Mouse (Mus musculus): ENCODE results near the gene Iffo1. TPM values are rescaled to one million over a fixed set of nuclear protein-coding genes. Genes with fewer than 3 reads are reported as not detected.
"Not testable (repeated sequence)": the region's sequence is repeated elsewhere in the genome, so short reads cannot be mapped to it uniquely, and the experiment has no call there.

The Iffo1 gene
- total and polyA plus RNA-seq, 2 experiments from 2014 or later: 12.3 to 41.9 TPM

DNA sequence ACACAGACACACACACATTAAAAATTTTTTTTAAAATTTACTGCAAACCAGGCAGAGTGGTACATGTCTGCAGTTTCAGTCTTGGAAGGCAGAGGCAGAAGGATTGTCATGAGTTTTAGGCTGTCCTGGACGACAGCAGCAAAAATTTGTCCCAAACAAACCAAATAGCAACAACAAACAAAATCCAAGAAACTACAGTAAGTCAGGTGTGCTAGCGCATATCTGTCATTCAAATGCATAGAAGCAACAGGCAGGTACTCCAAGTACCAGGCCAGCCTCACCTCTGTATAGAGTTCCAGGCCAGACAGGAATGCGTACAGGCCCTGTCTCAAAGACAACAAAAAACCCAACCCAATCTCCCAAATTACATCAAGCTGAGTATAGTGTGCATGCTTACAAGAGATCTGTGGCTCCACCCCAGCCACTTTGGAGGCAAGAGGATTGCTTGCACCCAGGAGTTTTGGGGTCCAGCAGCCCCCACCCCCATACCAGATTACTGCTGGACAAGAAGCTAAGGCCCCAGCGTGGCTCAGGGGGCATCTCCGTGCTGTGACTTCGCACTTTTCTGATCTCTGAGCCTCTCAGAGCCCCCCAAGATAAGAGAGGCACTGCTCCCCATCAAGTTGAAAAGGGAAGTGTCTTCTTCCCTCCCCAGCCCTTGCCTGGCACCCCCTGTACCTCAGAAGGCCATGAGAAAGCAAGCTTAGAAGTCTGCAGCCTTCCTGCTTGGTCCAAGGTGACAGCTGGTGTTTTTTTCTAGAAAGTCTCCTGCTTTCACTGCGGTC is 14.9 kb downstream of the Iffo1 start:
- Histone ChIP-seq H3K27me3 (ENCODE audit: control insufficient read depth, insufficient read depth, low read length) (no peaks in the 10 kb centered on the region), H3K4me2 (ENCODE audit: low read depth, low read length) (no peak overlapping the region), H3K9me3 (replicated peaks; ENCODE audit: control insufficient read depth, low read length) (no peaks in the 10 kb centered on the region), H3K9ac (replicated peaks; ENCODE audit: low read depth, low read length) (no peak overlapping the region), H3K36me3 (replicated peaks; ENCODE audit: control insufficient read depth, insufficient read depth, low read length) (peaks cover 66% of the 10 kb centered on the region), H3K27ac (ENCODE audit: low read depth) (peak overlapping the region; percentile 80; the same call in 1 of the 2 replicates), H3K4me3 (ENCODE audit: low read depth, low read length) (no peak overlapping the region), H3K4me1 (ENCODE audit: control insufficient read depth, insufficient read depth) (peaks cover 18% of the 10 kb centered on the region)
- WGBS: 69% methylated on average over 7 of the region's 7 CpGs
- no peak for ATAC-seq (ENCODE audit: insufficient read depth, low read depth)
- DNase-seq (ENCODE audit: low spot score): no peak
- no peak for TF ChIP-seq CTCF (IDR thresholded peaks at IDR 0.05; ENCODE audit: low read depth)
- no peak for TF ChIP-seq EP300 (IDR thresholded peaks at IDR 0.05; ENCODE audit: low read depth)

DNA sequence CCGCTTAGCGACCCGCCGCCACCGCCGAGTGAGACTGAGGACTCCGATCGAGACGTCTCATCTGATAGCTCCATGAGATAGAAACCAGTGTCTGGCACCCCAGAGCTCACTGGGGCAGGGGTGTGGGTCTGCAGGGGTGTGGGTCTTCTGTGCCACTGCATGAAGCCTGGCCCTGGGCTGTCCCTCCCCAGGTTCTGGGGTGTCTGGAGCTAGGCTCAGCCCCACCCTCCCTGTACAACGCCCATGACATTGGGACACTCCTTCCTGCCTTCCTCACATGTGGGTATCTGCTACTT is 15.5 kb downstream of the Iffo1 start:
- H3K9me3 ChIP-seq (replicated peaks; ENCODE audit: control insufficient read depth, low read length): no peaks in the 10 kb centered on the region
- DNase-seq (ENCODE audit: low spot score) (no peak), ATAC-seq (ENCODE audit: insufficient read depth, low read depth) (no peak)
- no peak overlapping the region for H3K4me3 ChIP-seq (ENCODE audit: low read depth, low read length)
- 37% methylated on average over 10 of the region's 10 CpGs for WGBS
- no peak overlapping the region for H3K9ac ChIP-seq (replicated peaks; ENCODE audit: low read depth, low read length)
- peaks cover 61% of the 10 kb centered on the region for H3K36me3 ChIP-seq (replicated peaks; ENCODE audit: control insufficient read depth, insufficient read depth, low read length)
- H3K27me3 ChIP-seq (ENCODE audit: control insufficient read depth, insufficient read depth, low read length): no peaks in the 10 kb centered on the region
- no peak for TF ChIP-seq CTCF (IDR thresholded peaks at IDR 0.05; ENCODE audit: low read depth)
- TF ChIP-seq EP300 (IDR thresholded peaks at IDR 0.05; ENCODE audit: low read depth): 0 out of 2 replicates have a peak, but pooled peaks have one; percentile 33
- H3K27ac ChIP-seq (ENCODE audit: low read depth): peak overlapping the region; percentile 80
- H3K4me2 ChIP-seq (ENCODE audit: low read depth, low read length): no peak overlapping the region
- peaks cover 18% of the 10 kb centered on the region for H3K4me1 ChIP-seq (ENCODE audit: control insufficient read depth, insufficient read depth)

DNA sequence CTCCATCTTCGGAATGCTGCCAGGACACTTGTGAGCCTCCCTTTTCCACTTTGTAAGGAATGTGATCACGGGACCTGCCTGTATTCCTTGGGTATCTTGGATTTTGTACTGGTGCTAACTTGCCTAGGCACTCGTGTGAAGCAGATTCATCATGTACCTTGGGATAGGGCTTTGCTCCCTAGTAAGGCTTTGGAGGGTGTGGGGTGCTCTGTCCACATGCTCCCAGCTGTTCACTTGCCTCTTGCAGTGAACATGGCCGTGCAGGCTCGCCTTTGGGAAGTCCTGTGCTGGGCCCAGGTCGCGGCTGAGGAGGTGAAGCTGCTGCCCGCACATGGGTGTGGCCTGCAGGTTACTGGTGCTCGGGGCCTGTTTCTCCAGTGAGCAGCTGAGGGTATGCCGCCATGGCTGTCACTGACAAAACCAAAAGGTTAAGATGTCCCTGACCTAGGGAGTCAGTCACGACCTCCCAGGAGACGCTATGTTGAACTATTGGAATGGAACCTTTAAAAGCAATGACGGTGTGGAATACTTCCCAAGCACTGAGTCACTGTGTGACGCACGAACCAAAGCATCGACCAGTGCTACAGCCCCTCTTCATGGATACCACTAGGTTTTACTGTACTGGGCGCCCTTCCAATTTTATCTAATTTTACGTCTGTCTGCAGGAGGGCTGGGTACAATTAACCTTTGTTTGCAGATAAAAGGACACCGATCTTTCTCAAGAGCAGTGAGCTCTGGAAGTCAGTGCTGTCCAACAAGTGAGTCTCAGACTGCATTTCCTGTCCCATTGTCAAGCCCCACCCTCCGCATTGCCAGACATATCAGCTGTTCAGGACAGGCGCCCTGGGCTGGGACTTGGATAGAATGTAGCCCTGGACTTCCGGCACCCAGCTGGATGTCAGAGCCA is 16.1 kb downstream of the Iffo1 start:
- 11% methylated on average over 22 of the region's 22 CpGs for WGBS
- no peak overlapping the region for H3K4me3 ChIP-seq (ENCODE audit: low read depth, low read length)
- ATAC-seq (ENCODE audit: insufficient read depth, low read depth) (peak; percentile 27), DNase-seq (ENCODE audit: low spot score) (peak; percentile 85)
- TF ChIP-seq EP300 (IDR thresholded peaks at IDR 0.05; ENCODE audit: low read depth) (peak; percentile 4; the same call in 1 of the 2 replicates), CTCF (IDR thresholded peaks at IDR 0.05; ENCODE audit: low read depth) (no peak)
- peak overlapping the region; percentile 80 for H3K27ac ChIP-seq (ENCODE audit: low read depth)
- no peaks in the 10 kb centered on the region for H3K9me3 ChIP-seq (replicated peaks; ENCODE audit: control insufficient read depth, low read length)
- 0 out of 2 replicates have a peak overlapping the region, but pooled peaks have one; percentile 78 for H3K4me2 ChIP-seq (ENCODE audit: low read depth, low read length)
- peaks cover 18% of the 10 kb centered on the region for H3K4me1 ChIP-seq (ENCODE audit: control insufficient read depth, insufficient read depth)
- peaks cover 60% of the 10 kb centered on the region for H3K36me3 ChIP-seq (replicated peaks; ENCODE audit: control insufficient read depth, insufficient read depth, low read length)
- no peak overlapping the region for H3K9ac ChIP-seq (replicated peaks; ENCODE audit: low read depth, low read length)
- H3K27me3 ChIP-seq (ENCODE audit: control insufficient read depth, insufficient read depth, low read length): no peaks in the 10 kb centered on the region

DNA sequence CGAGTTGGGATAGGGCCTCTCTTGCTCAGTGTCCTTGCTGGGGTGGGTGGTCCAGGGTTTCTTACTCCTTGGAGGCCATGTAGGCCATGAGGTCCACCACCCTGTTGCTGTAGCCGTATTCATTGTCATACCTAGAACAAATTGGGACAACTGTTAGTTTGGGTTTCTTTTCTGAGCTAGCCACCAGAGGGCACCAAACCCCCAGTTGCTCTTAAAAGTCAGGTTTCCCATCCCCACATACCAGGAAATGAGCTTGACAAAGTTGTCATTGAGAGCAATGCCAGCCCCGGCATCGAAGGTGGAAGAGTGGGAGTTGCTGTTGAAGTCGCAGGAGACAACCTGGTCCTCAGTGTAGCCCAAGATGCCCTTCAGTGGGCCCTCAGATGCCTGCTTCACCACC is 16.9 kb downstream of the Iffo1 start:
- WGBS: 6% methylated on average over 3 of the region's 5 CpGs
- Histone ChIP-seq H3K4me2 (ENCODE audit: low read depth, low read length) (peak overlapping the region; percentile 78; the same call in 1 of the 2 replicates), H3K27ac (ENCODE audit: low read depth) (peak overlapping the region; percentile 80), H3K4me1 (ENCODE audit: control insufficient read depth, insufficient read depth) (peaks cover 21% of the 10 kb centered on the region), H3K36me3 (replicated peaks; ENCODE audit: control insufficient read depth, insufficient read depth, low read length) (peaks cover 54% of the 10 kb centered on the region)
- TF ChIP-seq CTCF (IDR thresholded peaks at IDR 0.05; ENCODE audit: low read depth): peak; percentile 59
- ATAC-seq (ENCODE audit: insufficient read depth, low read depth); H3K9ac ChIP-seq (replicated peaks; ENCODE audit: low read depth, low read length); H3K27me3 ChIP-seq (ENCODE audit: control insufficient read depth, insufficient read depth, low read length); H3K9me3 ChIP-seq (replicated peaks; ENCODE audit: control insufficient read depth, low read length); H3K4me3 ChIP-seq (ENCODE audit: low read depth, low read length): not testable (repeated sequence)
- peak; percentile 68 for DNase-seq (ENCODE audit: low spot score)

DNA sequence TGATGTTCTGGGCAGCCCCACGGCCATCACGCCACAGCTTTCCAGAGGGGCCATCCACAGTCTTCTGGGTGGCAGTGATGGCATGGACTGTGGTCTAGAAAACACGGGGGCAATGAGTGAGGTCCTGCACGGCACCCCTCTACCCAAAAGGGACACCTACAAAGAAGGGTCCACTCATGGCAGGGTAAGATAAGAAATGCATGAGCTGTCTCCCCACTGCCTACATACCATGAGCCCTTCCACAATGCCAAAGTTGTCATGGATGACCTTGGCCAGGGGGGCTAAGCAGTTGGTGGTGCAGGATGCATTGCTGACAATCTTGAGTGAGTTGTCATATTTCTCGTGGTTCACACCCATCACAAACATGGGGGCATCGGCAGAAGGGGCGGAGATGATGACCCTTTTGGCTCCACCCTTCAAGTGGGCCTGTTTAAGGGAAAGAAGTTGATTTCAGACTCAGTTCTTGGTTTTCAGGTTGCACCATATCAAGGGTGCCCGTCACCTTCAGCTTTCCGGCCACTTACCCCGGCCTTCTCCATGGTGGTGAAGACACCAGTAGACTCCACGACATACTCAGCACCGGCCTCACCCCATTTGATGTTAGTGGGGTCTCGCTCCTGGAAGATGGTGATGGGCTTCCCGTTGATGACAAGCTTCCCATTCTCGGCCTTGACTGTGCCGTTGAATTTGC is 17.7 kb downstream of the Iffo1 start:
- peak overlapping the region; percentile 9; the same call in 1 of the 2 replicates for H3K4me3 ChIP-seq (ENCODE audit: low read depth, low read length)
- not testable (repeated sequence) for H3K9me3 ChIP-seq (replicated peaks; ENCODE audit: control insufficient read depth, low read length); DNase-seq (ENCODE audit: low spot score); ATAC-seq (ENCODE audit: insufficient read depth, low read depth); H3K27me3 ChIP-seq (ENCODE audit: control insufficient read depth, insufficient read depth, low read length)
- H3K9ac ChIP-seq (replicated peaks; ENCODE audit: low read depth, low read length): 0 out of 2 replicates have a peak overlapping the region, but pooled peaks have one; percentile 13
- 0 out of 2 replicates have a peak overlapping the region, but pooled peaks have one; percentile 80 for H3K27ac ChIP-seq (ENCODE audit: low read depth)
- H3K36me3 ChIP-seq (replicated peaks; ENCODE audit: control insufficient read depth, insufficient read depth, low read length): peaks cover 51% of the 10 kb centered on the region
- peak overlapping the region; percentile 78 for H3K4me2 ChIP-seq (ENCODE audit: low read depth, low read length)
- 50% methylated on average over 10 of the region's 16 CpGs for WGBS
- H3K4me1 ChIP-seq (ENCODE audit: control insufficient read depth, insufficient read depth): peaks cover 24% of the 10 kb centered on the region
